Mouse (Mus musculus) testis, adult 2 months (tissue): Measurements from ENCODE around the gene Ppp1r15a.

Experiments
- CTCF ChIP-seq: fragments of 200-500 bp; IDR thresholded peaks from 2 replicates; pipeline ENCODE4 v1.5.1; 2012; ENCODE audit warnings: low read depth, mild to moderate bottlenecking, inconsistent platforms, low read length, moderate library complexity; ENCODE audit not compliant: control insufficient read depth, insufficient read depth, insufficient replicate concordance
- POLR2A ChIP-seq: fragments of 200-500 bp; IDR thresholded peaks from 2 replicates; pipeline ENCODE4 v1.6.1; 2012; ENCODE audit warnings: low read depth, mild to moderate bottlenecking, inconsistent platforms, low read length, moderate library complexity; ENCODE audit not compliant: control insufficient read depth

- TF ChIP-seq CTCF: no peak
- no peak for TF ChIP-seq POLR2A
These were observed 42.8 kb upstream of the Ppp1r15a start for GRCm38 (mm10) chr7:45568601-45569473.
